Mouse (Mus musculus) R1 (cell line): ENCODE results near the gene Cops9.

Experiments used
- DNase-seq: peaks from one replicate; pipeline ENCODE4 v3.0.0-alpha.2; 2018; ENCODE audit warnings: low read depth, low spot score

The Cops9 gene

GRCm38 (mm10) chr1:92641514-92642272, at the start of gene Cops9:
Gene Cops9 (minus strand): TSS chr1:92641985.
- DNase-seq: peak; percentile 87

- no peak for DNase-seq
Observed at GRCm38 (mm10) chr1:92691166-92691844, 49.5 kb upstream of the Cops9 start.

GRCm38 (mm10) chr1:92686994-92687393, 45.2 kb upstream of the Cops9 start:
- DNase-seq: no peak

- no peak for DNase-seq
Observed at GRCm38 (mm10) chr1:92683151-92683550, 41.4 kb upstream of the Cops9 start.

GRCm38 (mm10) chr1:92680668-92681603, 39.2 kb upstream of the Cops9 start:
- no peak for DNase-seq

GRCm38 (mm10) chr1:92678757-92679156, 37.0 kb upstream of the Cops9 start:
- no peak for DNase-seq

GRCm38 (mm10) chr1:92676676-92676975, 34.8 kb upstream of the Cops9 start:
- no peak for DNase-seq

- no peak for DNase-seq
Observed at GRCm38 (mm10) chr1:92675932-92676675, 34.3 kb upstream of the Cops9 start.

- DNase-seq: no peak
Observed at GRCm38 (mm10) chr1:92673258-92673782, 31.5 kb upstream of the Cops9 start.

GRCm38 (mm10) chr1:92671326-92671725, 29.5 kb upstream of the Cops9 start:
- no peak for DNase-seq

- DNase-seq: no peak
Observed at GRCm38 (mm10) chr1:92669430-92669829, 27.6 kb upstream of the Cops9 start.

- no peak for DNase-seq
Observed at GRCm38 (mm10) chr1:92667106-92667505, 25.3 kb upstream of the Cops9 start.

GRCm38 (mm10) chr1:92659392-92659791, 17.6 kb upstream of the Cops9 start:
- DNase-seq: no peak

GRCm38 (mm10) chr1:92657025-92657820, 15.4 kb upstream of the Cops9 start:
- DNase-seq: no peak

- no peak for DNase-seq
Observed at GRCm38 (mm10) chr1:92654676-92655075, 12.9 kb upstream of the Cops9 start.

- DNase-seq: no peak
Observed at GRCm38 (mm10) chr1:92653179-92653578, 11.4 kb upstream of the Cops9 start.

- no peak for DNase-seq
Observed at GRCm38 (mm10) chr1:92651467-92651866, 9.7 kb upstream of the Cops9 start.

- peak; percentile 80 for DNase-seq
Observed at GRCm38 (mm10) chr1:92648673-92649072, 6.9 kb upstream of the Cops9 start, which contains the start of gene Otos. Gene Otos (minus strand): TSS chr1:92648841.

GRCm38 (mm10) chr1:92648197-92648596, 6.4 kb upstream of the Cops9 start:
- DNase-seq: no peak

- peak; percentile 73 for DNase-seq
Observed at GRCm38 (mm10) chr1:92647752-92648151, 6.0 kb upstream of the Cops9 start.
